Mouse (Mus musculus): ENCODE results near the gene Vgll4. TPM values are rescaled to one million over a fixed set of nuclear protein-coding genes. Genes with fewer than 3 reads are reported as not detected.

Vgll4 gene
- total and polyA plus RNA-seq, 3 experiments = 34.6 to 73.7 (median 37.3) TPM

GRCm38 (mm10) chr6:114875018-114875558, 94.7 kb downstream of the Vgll4 start (continued):
- TF ChIP-seq POLR2AphosphoS2 (IDR thresholded peaks at IDR 0.05; ENCODE audit: low read depth, low read length) (no peak), ZNF384 (IDR thresholded peaks at IDR 0.05; ENCODE audit: low read depth, low read length) (no peak), UBTF (IDR thresholded peaks at IDR 0.05; ENCODE audit: low read depth, low read length) (peak; percentile 98), NELFE (IDR thresholded peaks at IDR 0.05; ENCODE audit: low read depth, low read length) (no peak), MEF2A (IDR thresholded peaks at IDR 0.05; ENCODE audit: borderline replicate concordance, low read depth, low read length) (peak; percentile 73), USF2 (conservative IDR thresholded peaks at IDR 0.05; ENCODE audit: low read depth, low read length) (no peak)

- Histone ChIP-seq H3K79me2 (replicated peaks; ENCODE audit: control insufficient read depth, extremely low read depth, insufficient read depth, poor library complexity, severe bottlenecking) (peaks cover 37% of the 10 kb centered on the region), H3K27ac (ENCODE audit: insufficient read depth, low read depth) (peak overlapping the region; percentile 97)
These were observed 95.5 kb downstream of the Vgll4 start for GRCm38 (mm10) chr6:114874138-114874928.

GRCm38 (mm10) chr6:114873808-114874137, 96.0 kb downstream of the Vgll4 start:
- H3K27me3 ChIP-seq (replicated peaks) = no peaks in the 10 kb centered on the region
- peaks cover 35% of the 10 kb centered on the region for H3K79me2 ChIP-seq (replicated peaks; ENCODE audit: control insufficient read depth, extremely low read depth, insufficient read depth, poor library complexity, severe bottlenecking)
- H3K4me3 ChIP-seq (replicated peaks in 1 of 3; ENCODE audit: low read depth in 2 of 3, low read length in 2 of 3, poor library complexity in 1 of 3) = peak overlapping the region in 2 of 3 experiments; percentile 49 to 67
- H3K9ac ChIP-seq (ENCODE audit: insufficient read depth, low read depth) = peak overlapping the region; percentile 67; the same call in 1 of the 2 replicates
- dilution Hi-C loops (cut with MboI; ENCODE audit: extremely low pct_ligation_motif_present, extremely low pct_unique_long_range_greater_than_20kb, low sequenced_read_pairs) = no loop called here
- no peak for DNase-seq (ENCODE audit: extremely low read depth)
- no peak for TF ChIP-seq RCOR1 (conservative IDR thresholded peaks at IDR 0.05; ENCODE audit: low read depth, low read length)
- TF ChIP-seq USF2 (conservative IDR thresholded peaks at IDR 0.05; ENCODE audit: low read depth, low read length) = no peak
- no peak for TF ChIP-seq JUN (IDR thresholded peaks at IDR 0.05; ENCODE audit: insufficient read depth, low read depth, low read length)
- TF ChIP-seq UBTF (IDR thresholded peaks at IDR 0.05; ENCODE audit: low read depth, low read length) = 0 out of 2 replicates have a peak, but pooled peaks have one; percentile 12
- TF ChIP-seq MAFK (IDR thresholded peaks at IDR 0.05; ENCODE audit: insufficient replicate concordance, low read length) = no peak
- no peak for TF ChIP-seq ZMIZ1 (IDR thresholded peaks at IDR 0.05; ENCODE audit: low read depth, low read length)
- no peak for TF ChIP-seq CTCF (conservative IDR thresholded peaks at IDR 0.05 in 1 of 2, IDR thresholded peaks at IDR 0.05 in 1 of 2; ENCODE audit: low read depth in 2 of 2, low read length in 2 of 2)
- H3K4me1 ChIP-seq (ENCODE audit: control insufficient read depth in 1 of 2, insufficient read depth in 2 of 2) = peaks cover 40 to 94% of the 10 kb centered on the region in 2 experiments
- H3K4me2 ChIP-seq (ENCODE audit: insufficient read depth, low read depth, poor library complexity, severe bottlenecking) = peak overlapping the region; percentile 92
- peaks cover 2 to 62% of the 10 kb centered on the region in 2 experiments for H3K36me3 ChIP-seq (replicated peaks in 1 of 2; ENCODE audit: control insufficient read depth in 1 of 2, insufficient read depth in 1 of 2, low read length in 1 of 2)
- H3K27ac ChIP-seq (ENCODE audit: insufficient read depth, low read depth) = peak overlapping the region; percentile 97
- peaks cover 3% of the 10 kb centered on the region for H3K9me3 ChIP-seq (replicated peaks; ENCODE audit: low read length)
- in situ Hi-C loops (cut with MboI; ENCODE audit: low pct_ligation_motif_present, low pct_unique_long_range_greater_than_20kb, low sequenced_read_pairs) = no loop called here

More at GRCm38 (mm10) chr6:114874138-114874928, 95.5 kb downstream of the Vgll4 start:
- H3K9ac ChIP-seq (ENCODE audit: insufficient read depth, low read depth) = peak overlapping the region; percentile 67
- DNase-seq (ENCODE audit: extremely low read depth) = no peak
- peaks cover 3% of the 10 kb centered on the region for H3K9me3 ChIP-seq (replicated peaks; ENCODE audit: low read length)
- peak; percentile 20; the same call in 1 of the 2 replicates for TF ChIP-seq USF1 (IDR thresholded peaks at IDR 0.05; ENCODE audit: low read depth, low read length)
- TF ChIP-seq BHLHE40 (IDR thresholded peaks at IDR 0.05; ENCODE audit: low read depth, low read length) = peak; percentile 81
- peak; percentile 46; the same call in 1 of the 2 replicates for TF ChIP-seq UBTF (IDR thresholded peaks at IDR 0.05; ENCODE audit: low read depth, low read length)
- TF ChIP-seq JUN (IDR thresholded peaks at IDR 0.05; ENCODE audit: insufficient read depth, low read depth, low read length) = no peak
- TF ChIP-seq NRF1 (IDR thresholded peaks at IDR 0.05; ENCODE audit: low read depth, low read length) = no peak
- TF ChIP-seq MYC (IDR thresholded peaks at IDR 0.05; ENCODE audit: low read depth, low read length) = no peak
- no peak for TF ChIP-seq RAD21 (IDR thresholded peaks at IDR 0.05; ENCODE audit: low read depth, low read length)
- no peak for TF ChIP-seq ZMIZ1 (IDR thresholded peaks at IDR 0.05; ENCODE audit: low read depth, low read length)
- TF ChIP-seq JUND (conservative IDR thresholded peaks at IDR 0.05; ENCODE audit: low read depth, low read length) = no peak
- TF ChIP-seq MAX (IDR thresholded peaks at IDR 0.05; ENCODE audit: low read length) = no peak
- no peak for TF ChIP-seq ZNF384 (IDR thresholded peaks at IDR 0.05; ENCODE audit: low read depth, low read length)
- no peak for TF ChIP-seq ETS1 (conservative IDR thresholded peaks at IDR 0.05; ENCODE audit: low read depth, low read length)
- TF ChIP-seq CHD1 (IDR thresholded peaks at IDR 0.05; ENCODE audit: low read depth, low read length) = no peak
- H3K27me3 ChIP-seq (replicated peaks) = no peaks in the 10 kb centered on the region
- dilution Hi-C loops (cut with MboI; ENCODE audit: extremely low pct_ligation_motif_present, extremely low pct_unique_long_range_greater_than_20kb, low sequenced_read_pairs) (no loop called here), in situ Hi-C loops (cut with MboI; ENCODE audit: low pct_ligation_motif_present, low pct_unique_long_range_greater_than_20kb, low sequenced_read_pairs) (no loop called here)
- H3K36me3 ChIP-seq (replicated peaks in 1 of 2; ENCODE audit: control insufficient read depth in 1 of 2, insufficient read depth in 1 of 2, low read length in 1 of 2) = peaks cover 5 to 68% of the 10 kb centered on the region in 2 experiments
- peak overlapping the region; percentile 92 for H3K4me2 ChIP-seq (ENCODE audit: insufficient read depth, low read depth, poor library complexity, severe bottlenecking)
- H3K4me3 ChIP-seq (replicated peaks in 1 of 3; ENCODE audit: low read depth in 2 of 3, low read length in 2 of 3, poor library complexity in 1 of 3) = peak overlapping the region; percentile 32 to 67 (median 49)
- H3K4me1 ChIP-seq (ENCODE audit: control insufficient read depth in 1 of 2, insufficient read depth in 2 of 2) = peaks cover 34 to 93% of the 10 kb centered on the region in 2 experiments

All from CH12.LX (cell line).